Mouse (Mus musculus) MEL (cell line): ENCODE data around the gene Pcsk5. TPM values are rescaled to one million over a fixed set of nuclear protein-coding genes. Genes with fewer than 3 reads are reported as not detected.

Experiments
- DNase-seq: peaks from one replicate; pipeline ENCODE4 v3.0.0; 2011; ENCODE audit warnings: low read depth, low spot score
- H3K27ac ChIP-seq: 2 replicates; pipeline ENCODE4 v1.5.1; 2012; ENCODE audit warnings: low read depth, mild to moderate bottlenecking, control low read depth, low read length, moderate library complexity; ENCODE audit not compliant: control insufficient read depth
- H3K27me3 ChIP-seq, 2 experiments: fragments of 150-350 bp in 1 of 2; sonication (generic) in 1 of 2; 2 replicates each; pipeline ENCODE4 v1.6.1; 2012; ENCODE audit warnings: low read length in 2 of 2, mild to moderate bottlenecking in 2 of 2, improper control_type of control experiment in 1 of 2, moderate library complexity in 1 of 2; ENCODE audit not compliant: insufficient read depth in 2 of 2, control insufficient read depth in 1 of 2
- H3K36me3 ChIP-seq, 2 experiments: 2 replicates each; pipeline ENCODE4 v1.6.1; 2012 to 2014; ENCODE audit warnings: low read length in 2 of 2, improper control_type of control experiment in 1 of 2, inconsistent platforms in 1 of 2, mild to moderate bottlenecking in 1 of 2; ENCODE audit not compliant: insufficient read depth in 2 of 2, control insufficient read depth in 1 of 2
- H3K4me1 ChIP-seq, 2 experiments: fragments of 150-350 bp in 1 of 2; sonication (generic) in 1 of 2; 2 replicates each; pipeline ENCODE4 v1.6.1; 2012; ENCODE audit warnings: low read length in 2 of 2, improper control_type of control experiment in 1 of 2, mild to moderate bottlenecking in 1 of 2; ENCODE audit not compliant: insufficient read depth in 2 of 2, control insufficient read depth in 1 of 2
- H3K4me3 ChIP-seq, 2 experiments: fragments of 150-350 bp in 1 of 2; sonication (generic) in 1 of 2; 2 replicates each; pipeline ENCODE4 v1.5.1; 2012; ENCODE audit warnings: low read depth in 2 of 2, low read length in 2 of 2, mild to moderate bottlenecking in 2 of 2, moderate library complexity in 2 of 2, control low read depth in 1 of 2, improper control_type of control experiment in 1 of 2; ENCODE audit not compliant: control insufficient read depth in 1 of 2, insufficient read depth in 1 of 2
- H3K79me2 ChIP-seq: 2 replicates; pipeline ENCODE4 v1.6.1; 2012; ENCODE audit warnings: mild to moderate bottlenecking, low read length, moderate library complexity; ENCODE audit not compliant: control insufficient read depth, poor library complexity, insufficient read depth
- H3K9ac ChIP-seq: 2 replicates; pipeline ENCODE4 v1.6.1; 2012; ENCODE audit warnings: low read depth, mild to moderate bottlenecking, control low read depth, low read length, moderate library complexity; ENCODE audit not compliant: control insufficient read depth, poor library complexity, severe bottlenecking
- H3K9me3 ChIP-seq: fragments of 150-350 bp; sonication (generic); replicated peaks from 2 replicates; pipeline ENCODE4 v1.6.1; 2012; ENCODE audit warnings: mild to moderate bottlenecking, low read length, improper control_type of control experiment, moderate library complexity; ENCODE audit not compliant: insufficient read depth
- ELF1 ChIP-seq: IDR thresholded peaks from 2 replicates; pipeline ENCODE4 v1.6.1; 2014; ENCODE audit warnings: low read depth, mild to moderate bottlenecking, inconsistent platforms, low read length, improper control_type of control experiment, moderate library complexity
- ETS1 ChIP-seq: IDR thresholded peaks from 2 replicates; pipeline ENCODE4 v1.6.1; 2012; ENCODE audit warnings: low read depth, mild to moderate bottlenecking, inconsistent platforms, low read length, improper control_type of control experiment, moderate library complexity
- GABPA ChIP-seq: IDR thresholded peaks from 2 replicates; pipeline ENCODE4 v1.6.1; 2012; ENCODE audit warnings: low read depth, mild to moderate bottlenecking, inconsistent platforms, low read length, improper control_type of control experiment, moderate library complexity
- JUND ChIP-seq: IDR thresholded peaks from 2 replicates; pipeline ENCODE4 v1.6.1; 2011; ENCODE audit warnings: low read depth, mild to moderate bottlenecking, improper control_type of control experiment, low read length
- KAT2A ChIP-seq: conservative IDR thresholded peaks from 2 replicates; pipeline ENCODE4 v1.6.1; 2012; ENCODE audit warnings: low read depth, low read length, improper control_type of control experiment, inconsistent platforms
- MAFK ChIP-seq: IDR thresholded peaks from 2 replicates; pipeline ENCODE4 v1.6.1; 2011; ENCODE audit warnings: low read depth, mild to moderate bottlenecking, low read length, improper control_type of control experiment, borderline replicate concordance
- MAX ChIP-seq: IDR thresholded peaks from 2 replicates; pipeline ENCODE4 v1.6.1; 2011; ENCODE audit warnings: low read length, improper control_type of control experiment
- MAZ ChIP-seq: IDR thresholded peaks from 2 replicates; pipeline ENCODE4 v1.6.1; 2012; ENCODE audit warnings: low read depth, mild to moderate bottlenecking, inconsistent platforms, low read length, improper control_type of control experiment
- NELFE ChIP-seq: IDR thresholded peaks from 2 replicates; pipeline ENCODE4 v1.6.1; 2011; ENCODE audit warnings: low read depth, low read length, improper control_type of control experiment
- POLR2AphosphoS2 ChIP-seq: IDR thresholded peaks from 2 replicates; pipeline ENCODE4 v1.6.1; 2011; ENCODE audit warnings: low read length, improper control_type of control experiment
- POLR2AphosphoS5 ChIP-seq: IDR thresholded peaks from 2 replicates; pipeline ENCODE4 v1.6.1; 2012; ENCODE audit warnings: low read depth, borderline replicate concordance, mild to moderate bottlenecking, inconsistent platforms, low read length, moderate library complexity, mixed read lengths
- RAD21 ChIP-seq: IDR thresholded peaks from 2 replicates; pipeline ENCODE4 v1.6.1; 2011; ENCODE audit warnings: mild to moderate bottlenecking, low read depth, low read length, improper control_type of control experiment
- RCOR1 ChIP-seq: IDR thresholded peaks from 2 replicates; pipeline ENCODE4 v1.6.1; 2012; ENCODE audit warnings: low read depth, mild to moderate bottlenecking, inconsistent platforms, low read length, improper control_type of control experiment
- SIN3A ChIP-seq: IDR thresholded peaks from 2 replicates; pipeline ENCODE4 v1.6.1; 2012; ENCODE audit warnings: low read length, improper control_type of control experiment, inconsistent platforms
- TBP ChIP-seq: IDR thresholded peaks from 2 replicates; pipeline ENCODE4 v1.8.0; 2011; ENCODE audit warnings: low read depth, low read length, improper control_type of control experiment
- USF1 ChIP-seq: IDR thresholded peaks from 2 replicates; pipeline ENCODE4 v1.6.1; 2014; ENCODE audit warnings: low read depth, mild to moderate bottlenecking, inconsistent platforms, low read length, improper control_type of control experiment, moderate library complexity
- USF2 ChIP-seq, 2 experiments: IDR thresholded peaks; 2 replicates each; pipeline ENCODE4 v1.6.1; 2011 to 2012; ENCODE audit warnings: improper control_type of control experiment in 2 of 2, low read length in 2 of 2, borderline replicate concordance in 1 of 2, inconsistent platforms in 1 of 2, low read depth in 1 of 2, mild to moderate bottlenecking in 1 of 2; ENCODE audit not compliant: insufficient read depth in 1 of 2
- ZC3H11A ChIP-seq: IDR thresholded peaks from 2 replicates; pipeline ENCODE4 v1.6.1; 2012; ENCODE audit warnings: low read depth, mild to moderate bottlenecking, inconsistent platforms, low read length, improper control_type of control experiment
- ZKSCAN1 ChIP-seq: IDR thresholded peaks from 2 replicates; pipeline ENCODE4 v1.6.1; 2012; ENCODE audit warnings: low read depth, mild to moderate bottlenecking, inconsistent platforms, low read length, improper control_type of control experiment, moderate library complexity
- ZNF384 ChIP-seq: IDR thresholded peaks from 2 replicates; pipeline ENCODE4 v1.6.1; 2012; ENCODE audit warnings: low read depth, mild to moderate bottlenecking, inconsistent platforms, low read length, improper control_type of control experiment
- polyA plus RNA-seq, 2 experiments: library from polyadenylated mRNA; stranded (reverse) in 1 of 2; unstranded in 1 of 2; fragments of >175 nt in 1 of 2; fragments of >200 nt in 1 of 2; gene quantifications; 2 replicates each; pipeline versions ENCODE4 v1.2.1 to v1.2.4; 2012; ENCODE audit warnings: low replicate concordance in 2 of 2, low read depth in 1 of 2; ENCODE audit not compliant: insufficient read length in 2 of 2, insufficient read depth in 1 of 2, missing spikeins in 1 of 2
- total RNA-seq: library from RNA; depleted of rRNA; stranded (reverse); fragments of 300-350 nt; gene quantifications from 2 replicates; pipeline ENCODE4 v1.2.3, GENCODE M21; 2012

Gene Pcsk5
- total and polyA plus RNA-seq, 3 experiments = not detected

GRCm38 (mm10) chr19:17786744-17787143 is 50.7 kb downstream of the Pcsk5 start:
- TF ChIP-seq RAD21 = no peak
- no peak for TF ChIP-seq MAX
- no peak for TF ChIP-seq USF2 (IDR thresholded peaks at IDR 0.05; ENCODE audit: borderline replicate concordance in 1 of 2, insufficient read depth in 1 of 2, low read depth in 1 of 2, low read length in 2 of 2)
- TF ChIP-seq NELFE = no peak
- TF ChIP-seq ZC3H11A = no peak
- no peak for TF ChIP-seq POLR2AphosphoS5
- TF ChIP-seq ELF1 = no peak
- TF ChIP-seq KAT2A = no peak
- no peak for TF ChIP-seq RCOR1
- TF ChIP-seq MAZ = no peak
- Histone ChIP-seq H3K79me2 (no peaks in the 10 kb centered on the region), H3K9me3 (no peaks in the 10 kb centered on the region), H3K27me3 (no peaks in the 10 kb centered on the region), H3K4me1 (no peaks in the 10 kb centered on the region), H3K4me3 (no peak overlapping the region), H3K9ac (no peak overlapping the region), H3K27ac (no peak overlapping the region), H3K36me3 (no peaks in the 10 kb centered on the region)
- DNase-seq = no peak

- H3K9ac ChIP-seq = no peak overlapping the region
- H3K27ac ChIP-seq = no peak overlapping the region
- no peaks in the 10 kb centered on the region for H3K4me1 ChIP-seq
- DNase-seq = no peak
- H3K36me3 ChIP-seq = no peaks in the 10 kb centered on the region
- H3K79me2 ChIP-seq = no peaks in the 10 kb centered on the region
- no peaks in the 10 kb centered on the region for H3K27me3 ChIP-seq
- TF ChIP-seq RCOR1 (no peak), MAX (no peak), ETS1 (no peak), ZKSCAN1 (no peak), MAFK (no peak), POLR2AphosphoS2 (no peak), TBP (no peak), SIN3A (no peak), MAZ (no peak), JUND (no peak), GABPA (no peak), ZNF384 (no peak), USF1 (no peak), ELF1 (no peak)
- no peak overlapping the region for H3K4me3 ChIP-seq
- no peaks in the 10 kb centered on the region for H3K9me3 ChIP-seq
These were observed 52.8 kb downstream of the Pcsk5 start for GRCm38 (mm10) chr19:17784401-17785192.
